Mouse (Mus musculus) left cerebral cortex, adult 2 months (tissue): ENCODE results near the gene Bax. TPM values are rescaled to one million over a fixed set of nuclear protein-coding genes. Genes with fewer than 3 reads are reported as not detected.

Source experiments
- DNase-seq, 2 experiments: peaks; one replicate each; pipeline ENCODE4 v3.0.0; 2021 to 2022; ENCODE audit warnings: low spot score in 2 of 2, mixed read lengths in 1 of 2; ENCODE audit errors: extremely low spot score in 1 of 2
- H3K27ac ChIP-seq: fragments of 200-600 bp; 2 replicates; pipeline ENCODE4 v1.8.1; 2022
- H3K4me3 ChIP-seq: fragments of 200-600 bp; 2 replicates; pipeline ENCODE4 v1.8.1; 2022
- CTCF ChIP-seq: fragments of 200-600 bp; IDR thresholded peaks from 2 replicates; pipeline ENCODE4 v1.8.1; 2022; ENCODE audit warnings: antibody characterized with exemption, mild to moderate bottlenecking, moderate library complexity
- intact Hi-C: fragments of 180-260 bp; cut with DNase I; formaldehyde crosslinking; loops from one replicate; pipeline ENCODE4 v1.15.1; 2025
- microRNA-seq, 2 experiments: library from miRNA; unstranded; fragments of <30 nt; microRNA quantifications; one replicate each; pipeline ENCODE4 v1.2.0; 2021
- total RNA-seq, 2 experiments: library from RNA; stranded (reverse); gene quantifications; 2 replicates each; pipeline ENCODE4 v1.2.3; 2021

Gene Bax
- total RNA-seq, 2 experiments from 2014 or later, result 66.9 to 67.4 TPM

DNA sequence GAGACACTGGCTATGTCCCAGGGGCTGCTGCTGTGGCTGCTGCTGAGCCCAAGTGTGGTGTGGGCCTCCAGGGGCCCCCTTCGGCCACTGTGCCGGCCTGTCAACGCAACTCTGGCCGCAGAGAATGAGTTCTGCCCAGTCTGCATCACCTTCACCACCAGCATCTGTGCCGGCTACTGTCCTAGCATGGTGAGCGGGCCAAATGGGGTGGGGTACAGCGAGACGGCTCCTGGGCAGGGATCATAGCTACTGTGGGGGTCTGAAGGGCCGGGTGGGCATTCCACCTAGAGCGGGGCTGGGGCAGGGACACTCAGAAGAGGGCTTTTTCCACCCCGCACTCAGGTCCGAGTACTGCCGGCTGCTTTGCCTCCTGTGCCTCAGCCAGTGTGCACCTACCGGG is 45.5 kb downstream of the Bax start:
- Histone ChIP-seq H3K27ac (no peak overlapping the region), H3K4me3 (no peak overlapping the region)
- intact Hi-C loops, result no loop called here
- DNase-seq, result no peak
- no peak for TF ChIP-seq CTCF

DNA sequence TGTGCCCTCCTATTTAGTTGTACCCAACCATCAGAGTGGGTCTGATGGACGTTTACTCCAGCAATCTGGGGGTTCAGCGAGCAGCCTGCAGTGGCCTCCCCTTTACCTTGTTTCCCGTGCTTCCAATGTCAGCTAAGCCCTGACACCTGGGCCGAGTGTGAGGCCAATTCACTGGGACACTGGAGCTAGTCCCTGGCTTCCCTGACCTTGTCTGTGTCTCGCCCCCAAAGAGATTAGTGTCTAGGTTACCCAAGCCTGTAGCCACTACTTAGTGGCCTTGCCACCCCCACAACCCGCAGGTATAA is 46.1 kb downstream of the Bax start, which contains the start of gene Lhb:
TSS of gene Lhb (plus strand) at position 206 of the 305 bp plus-strand sequence.
- DNase-seq, result no peak
- H3K4me3 ChIP-seq, result no peak within 1 kb of the TSS
- no peak for TF ChIP-seq CTCF
- intact Hi-C loops, result no loop called here
- H3K27ac ChIP-seq, result no peak within 1 kb of the TSS

DNA sequence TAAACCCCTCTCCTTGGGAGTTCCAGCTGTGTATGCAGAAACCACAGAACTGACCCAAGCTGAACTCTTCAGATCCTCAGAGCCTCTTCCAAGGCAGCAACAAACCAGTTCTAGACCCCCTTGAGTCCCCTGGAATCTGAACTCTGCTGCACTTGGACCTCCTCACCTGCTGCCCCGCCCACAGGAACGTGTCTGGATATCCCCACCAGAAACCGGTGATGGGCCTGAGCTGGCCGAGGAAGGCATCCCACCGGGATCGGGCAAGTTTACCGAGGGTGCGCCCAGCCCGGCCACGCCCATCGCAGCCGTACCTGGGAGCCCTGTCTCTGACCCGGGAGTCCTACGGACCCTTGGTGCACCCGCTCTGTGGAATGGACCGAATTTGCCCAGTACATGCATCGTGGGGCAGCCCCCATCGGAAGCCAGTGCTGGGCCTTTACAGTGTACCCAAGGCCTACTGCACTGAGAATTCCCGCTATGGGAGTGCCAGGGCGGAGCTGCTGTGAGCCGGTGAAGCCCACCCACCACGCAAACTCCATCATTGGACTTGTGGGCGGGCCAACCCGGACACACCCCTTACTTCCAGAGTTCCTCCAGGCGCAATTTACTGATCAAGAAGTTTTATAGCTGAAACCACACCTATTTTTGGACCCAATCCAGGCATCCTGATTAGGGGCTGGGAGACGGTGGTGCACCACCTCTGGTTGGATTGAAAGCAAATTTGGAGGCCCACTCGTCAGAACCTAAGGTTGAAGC is 46.7 kb downstream of the Bax start:
- TF ChIP-seq CTCF, result no peak
- DNase-seq, result no peak
- Histone ChIP-seq H3K27ac (no peak overlapping the region), H3K4me3 (no peak overlapping the region)
- intact Hi-C loops, result no loop called here

DNA sequence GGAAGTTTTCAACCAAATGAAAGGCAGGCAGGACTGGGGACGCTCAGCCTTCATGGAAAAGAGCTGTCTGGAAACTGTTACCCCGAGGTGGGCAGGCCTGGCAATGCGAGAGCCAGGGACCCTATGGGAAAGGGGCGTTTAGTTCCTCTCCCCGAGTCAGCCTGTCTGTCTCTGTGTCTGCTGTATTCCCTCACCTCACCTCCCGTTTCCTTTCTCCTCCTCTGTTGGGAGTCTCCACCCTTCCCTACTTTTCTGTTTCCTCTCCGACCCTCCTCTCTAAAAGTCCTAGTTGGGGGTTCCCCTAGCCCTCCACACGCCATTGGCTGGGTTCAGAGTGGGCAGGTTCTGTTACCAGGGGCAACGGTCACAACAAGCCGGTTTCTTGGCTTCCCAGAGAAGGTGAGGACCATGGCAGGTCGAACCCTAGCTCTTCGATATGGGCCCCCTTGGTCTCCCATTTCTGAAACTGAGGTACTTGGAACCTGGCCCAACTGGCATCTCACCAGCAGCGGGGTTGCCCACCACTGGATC is 48.7 kb downstream of the Bax start:
- DNase-seq, result no peak

DNA sequence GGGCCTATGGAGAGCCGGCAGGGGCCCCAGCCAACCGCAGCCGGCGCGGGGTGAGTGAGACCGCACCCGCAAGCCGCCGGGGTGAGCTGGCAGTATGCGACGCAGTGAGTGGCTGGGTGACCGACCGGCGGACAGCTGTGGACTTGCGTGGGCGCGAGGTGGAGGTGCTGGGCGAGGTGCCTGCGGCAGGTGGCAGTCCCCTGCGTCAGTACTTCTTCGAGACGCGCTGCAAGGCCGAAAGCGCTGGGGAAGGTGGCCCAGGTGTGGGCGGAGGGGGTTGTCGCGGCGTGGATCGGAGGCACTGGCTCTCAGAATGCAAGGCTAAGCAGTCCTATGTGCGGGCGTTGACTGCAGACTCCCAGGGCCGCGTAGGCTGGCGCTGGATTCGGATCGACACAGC is 51.1 kb downstream of the Bax start:
- peak in 1 of 2 experiments; percentile 58 for DNase-seq
- intact Hi-C loops, result no loop called here
- no peak overlapping the region for H3K27ac ChIP-seq
- peak overlapping the region; percentile 28 for H3K4me3 ChIP-seq
- TF ChIP-seq CTCF, result no peak

More for the DNA sequence above, 48.7 kb downstream of the Bax start:
- intact Hi-C loops, result no loop called here
- H3K27ac ChIP-seq, result no peak overlapping the region
- no peak overlapping the region for H3K4me3 ChIP-seq
- TF ChIP-seq CTCF, result no peak

DNA sequence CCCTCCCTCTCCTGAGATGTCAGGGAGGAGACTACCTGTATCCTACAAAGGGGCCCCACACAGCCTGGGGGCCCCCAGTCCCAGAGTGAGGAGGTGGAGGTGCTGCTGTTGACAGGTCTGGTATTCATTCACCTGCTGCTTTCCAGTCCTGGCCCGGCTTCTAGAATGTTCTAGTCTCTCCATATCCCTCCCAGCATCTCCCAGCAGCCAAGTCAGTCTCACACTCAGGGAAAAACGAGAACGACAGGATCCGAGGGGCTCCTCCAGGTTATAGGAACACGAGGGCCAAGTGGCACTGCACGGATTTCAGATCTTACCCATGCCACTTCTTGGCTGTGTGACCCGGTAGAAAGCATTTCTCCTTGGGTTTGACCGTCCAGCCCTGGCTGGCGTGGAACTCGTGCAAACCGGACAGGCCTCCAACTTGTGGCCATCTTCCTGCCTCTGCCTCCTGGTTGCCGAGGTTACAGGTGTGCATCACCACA is 51.9 kb downstream of the Bax start:
- no peak for TF ChIP-seq CTCF
- H3K27ac ChIP-seq, result no peak overlapping the region
- no peak for DNase-seq
- no peak overlapping the region for H3K4me3 ChIP-seq
- intact Hi-C loops, result no loop called here

DNA sequence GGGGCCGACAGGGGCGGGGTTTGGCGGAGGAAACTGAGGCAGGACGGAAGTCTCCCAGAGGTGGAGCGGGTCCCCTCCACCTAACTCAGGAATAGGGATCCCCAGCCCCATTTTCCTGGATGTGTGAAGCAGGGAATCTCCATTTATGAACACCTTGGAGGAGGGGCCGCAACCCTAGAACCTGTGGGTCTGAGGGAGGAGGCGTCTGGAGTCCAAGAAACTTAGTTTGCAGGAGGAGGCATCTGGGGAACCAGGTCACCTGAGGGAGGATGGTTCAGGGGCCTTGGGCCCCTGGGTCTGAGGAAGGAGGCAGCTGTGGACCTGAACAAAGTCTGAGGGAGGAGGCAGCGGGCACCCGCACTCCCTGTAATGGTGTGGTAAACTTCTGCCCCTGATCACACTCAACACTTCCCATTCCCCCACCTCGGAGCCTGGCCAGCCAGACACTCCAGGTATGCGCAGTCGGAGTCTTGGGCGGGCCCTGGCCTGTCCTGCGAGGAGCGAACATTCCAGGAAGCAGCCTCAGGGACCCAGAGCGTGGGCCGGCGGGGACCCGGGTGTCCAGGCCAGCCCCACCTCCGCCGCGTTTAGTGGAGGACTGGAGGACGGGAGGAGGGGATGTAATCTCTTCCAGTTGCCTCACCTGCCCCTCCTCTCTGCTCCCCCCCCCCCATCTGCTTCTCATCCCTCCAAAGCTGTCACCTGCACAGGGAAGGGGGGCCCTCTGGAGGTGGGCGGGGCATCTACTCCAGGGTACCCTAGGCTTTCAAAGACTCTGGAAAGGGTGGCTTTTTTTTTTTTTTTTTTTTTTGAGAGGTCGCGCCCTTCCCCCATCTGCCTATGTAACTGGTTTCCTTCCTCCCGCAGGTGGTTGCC is 52.6 kb downstream of the Bax start:
- H3K27ac ChIP-seq, result no peak overlapping the region
- intact Hi-C loops, result no loop called here
- no peak for TF ChIP-seq CTCF
- DNase-seq, result no peak
- H3K4me3 ChIP-seq, result peak overlapping the region; percentile 34

DNA sequence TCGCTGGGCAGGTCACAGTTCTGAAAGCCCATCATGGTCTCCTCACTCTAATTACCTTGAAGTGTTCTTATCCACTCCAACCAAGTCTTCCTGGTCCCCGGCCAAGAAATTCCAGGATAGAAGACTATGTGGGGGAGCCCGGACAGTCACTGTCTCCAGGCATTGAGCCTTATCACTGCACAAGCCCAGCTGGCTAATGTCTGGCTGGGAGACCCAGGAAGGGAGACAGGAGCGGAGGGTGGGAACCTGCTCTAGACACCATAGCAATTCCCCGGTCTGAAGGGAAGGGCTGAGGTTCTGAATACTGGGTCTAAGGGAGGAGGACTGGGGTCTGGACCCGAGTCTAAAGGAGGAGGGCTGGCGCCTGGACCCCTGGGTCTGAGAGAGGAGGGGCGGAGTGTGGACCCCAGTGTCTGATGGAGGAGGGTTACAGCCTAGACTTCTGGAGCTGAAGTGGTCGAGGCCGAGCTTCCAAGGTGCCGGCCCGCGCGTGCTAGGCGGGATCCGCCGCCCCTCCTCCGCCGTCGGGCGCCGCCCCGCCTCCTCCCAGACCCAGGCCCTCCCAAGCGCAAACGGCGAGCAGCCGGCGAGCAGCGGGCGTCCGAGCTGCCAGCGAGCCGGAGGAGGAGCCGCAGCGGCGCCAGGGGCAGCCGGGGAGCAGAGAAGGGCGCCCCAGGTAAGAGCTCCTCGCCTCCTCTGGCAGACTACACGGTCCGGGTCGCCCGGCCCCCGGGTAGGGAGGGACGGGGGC is 53.4 kb downstream of the Bax start, which contains the start of gene Ntf5:
TSS of gene Ntf5 (plus strand) at position 583 of the 751 bp plus-strand sequence.
- DNase-seq, result no peak
- no peak within 1 kb of the TSS for H3K27ac ChIP-seq
- H3K4me3 ChIP-seq, result peak within 1 kb of the TSS; percentile 34
- TF ChIP-seq CTCF, result no peak
- intact Hi-C loops, result no loop called here

DNA sequence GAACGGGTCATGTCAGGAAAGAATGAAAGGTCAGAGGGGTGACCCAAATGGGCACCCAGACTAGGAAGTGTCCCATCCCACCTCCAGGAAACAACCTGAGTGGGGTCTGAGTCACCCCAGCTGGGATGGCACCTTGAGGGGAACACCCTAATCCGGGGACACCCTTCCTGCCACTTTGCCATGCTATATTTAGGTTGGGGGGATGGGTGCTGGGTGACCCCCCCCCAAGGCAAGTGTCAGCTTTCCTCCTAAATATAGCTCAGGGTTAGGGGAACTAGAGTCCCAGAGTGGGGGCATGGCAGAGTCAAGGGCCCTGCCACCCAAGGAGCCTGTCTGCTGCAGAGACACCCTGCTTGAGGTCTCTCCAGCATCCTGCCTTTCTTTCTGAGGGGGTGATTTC is 54.3 kb downstream of the Bax start:
- Histone ChIP-seq H3K27ac (no peak overlapping the region), H3K4me3 (no peak overlapping the region)
- TF ChIP-seq CTCF, result no peak
- DNase-seq, result no peak
- intact Hi-C loops, result no loop called here

Small RNAs within 50 kb of the gene (microRNA-seq; reads per million reads assigned to microRNA genes)
- 0 to 0.24 reads per million in 2 experiments for gene Gm22133

Other genes starting within 250 kb of the Bax start
- 1 to 10 TPM; 4.2 to 5.4 TPM for gene Cd37, start 227.8 kb downstream of the Bax start, total RNA-seq
- 1 to 10 TPM; 1.9 to 2.4 TPM for gene Slc6a16, start 225.8 kb downstream of the Bax start, total RNA-seq
- under 1 TPM in 1 of 2 experiments, not detected in 1; 0.23 TPM for gene Slc6a21, start 189.4 kb downstream of the Bax start, total RNA-seq
- gene Trpm4, start 133.1 kb downstream of the Bax start, total RNA-seq, result 10 to 100 TPM; 18.5 to 24.6 TPM
- under 1 TPM; 0.23 to 0.61 TPM for gene Hrc, start 131.6 kb downstream of the Bax start, total RNA-seq
- gene Ppfia3, start 99.9 kb downstream of the Bax start, total RNA-seq, result 100 to 1,000 TPM; 156 to 159 TPM
- 100 to 1,000 TPM; 156 to 178 TPM for gene Lin7b, start 96.3 kb downstream of the Bax start, total RNA-seq
- gene Snrnp70, start 71.2 kb downstream of the Bax start, total RNA-seq, result 100 to 1,000 TPM; 428 to 429 TPM
- not detected for gene Kcna7, start 61.2 kb downstream of the Bax start, total RNA-seq
- gene Ntf5, start 53.2 kb downstream of the Bax start, total RNA-seq, result not detected
- not detected for gene Lhb, start 46.1 kb downstream of the Bax start, total RNA-seq
- 10 to 100 TPM; 18.2 to 19.2 TPM for gene Gys1, start 32.1 kb downstream of the Bax start, total RNA-seq
- gene Ruvbl2, start 28.8 kb downstream of the Bax start, total RNA-seq, result 10 to 100 TPM; 34.4 to 39.9 TPM
- 100 to 1,000 TPM; 200 to 208 TPM for gene Ftl1, start 7.0 kb downstream of the Bax start, total RNA-seq
- gene Tulp2, start 15.0 kb upstream of the Bax start, total RNA-seq, result under 1 TPM in 1 of 2 experiments, not detected in 1; 0.30 TPM
- 1 to 10 TPM; 1.5 to 2.0 TPM for gene Gm45808, start 19.9 kb upstream of the Bax start, total RNA-seq
- 1 to 10 TPM; 3.7 to 4.8 TPM for gene Dhdh, start 21.9 kb upstream of the Bax start, total RNA-seq
- gene Nucb1, start 43.5 kb upstream of the Bax start, total RNA-seq, result 100 to 1,000 TPM in 1 of 2 experiments, 10 to 100 TPM in 1; 95.4 to 106 TPM
- gene Ppp1r15a, start 59.4 kb upstream of the Bax start, total RNA-seq, result 10 to 100 TPM; 25.2 to 29.3 TPM
- gene Plekha4, start 59.4 kb upstream of the Bax start, total RNA-seq, result 1 to 10 TPM; 4.2 to 5.1 TPM
- gene Hsd17b14, start 88.0 kb upstream of the Bax start, total RNA-seq, result under 1 TPM; 0.61 to 0.68 TPM
- 10 to 100 TPM; 25.4 to 26.2 TPM for gene Bcat2, start 103.3 kb upstream of the Bax start, total RNA-seq
- not detected for gene Fgf21, start 148.6 kb upstream of the Bax start, total RNA-seq
- not detected for gene Fut1, start 150.4 kb upstream of the Bax start, total RNA-seq
- gene Izumo1, start 154.9 kb upstream of the Bax start, total RNA-seq, result under 1 TPM in 1 of 2 experiments, not detected in 1; 0.34 TPM
- 1 to 10 TPM; 6.1 to 8.0 TPM for gene Rasip1, start 160.6 kb upstream of the Bax start, total RNA-seq
- 1 to 10 TPM; 3.5 to 3.9 TPM for gene Mamstr, start 173.1 kb upstream of the Bax start, total RNA-seq
- under 1 TPM in 1 of 2 experiments, not detected in 1; 0.11 TPM for gene Fut2, start 199.5 kb upstream of the Bax start, total RNA-seq
- 1 to 10 TPM; 6.4 to 6.9 TPM for gene Ntn5, start 217.1 kb upstream of the Bax start, total RNA-seq
- gene Sec1, start 227.5 kb upstream of the Bax start, total RNA-seq, result 1 to 10 TPM; 1.1 to 1.2 TPM
- 100 to 1,000 TPM; 211 to 244 TPM for gene Car11, start 232.9 kb upstream of the Bax start, total RNA-seq
- gene Dbp, start 238.2 kb upstream of the Bax start, total RNA-seq, result 100 to 1,000 TPM in 1 of 2 experiments, 10 to 100 TPM in 1; 60.3 to 104 TPM
- gene Rpl18, start 248.6 kb upstream of the Bax start, total RNA-seq, result 100 to 1,000 TPM; 318 to 325 TPM